Mouse (Mus musculus) thymus, adult 2 months (tissue): ENCODE data around the gene Bach2.

Experiments
- CTCF ChIP-seq: fragments of 200-500 bp; IDR thresholded peaks from 2 replicates; pipeline ENCODE4 v1.5.1; 2012; ENCODE audit warnings: mild to moderate bottlenecking, control low read depth, low read length, moderate library complexity, borderline replicate concordance; ENCODE audit not compliant: control insufficient read depth, poor library complexity, insufficient read depth; ENCODE audit errors: extremely low read depth
- POLR2A ChIP-seq: fragments of 200-500 bp; IDR thresholded peaks from 2 replicates; pipeline ENCODE4 v1.6.1; 2012; ENCODE audit warnings: mild to moderate bottlenecking, low read length, control low read depth, moderate library complexity; ENCODE audit not compliant: control insufficient read depth, poor library complexity, insufficient read depth; ENCODE audit errors: extremely low read depth

DNA sequence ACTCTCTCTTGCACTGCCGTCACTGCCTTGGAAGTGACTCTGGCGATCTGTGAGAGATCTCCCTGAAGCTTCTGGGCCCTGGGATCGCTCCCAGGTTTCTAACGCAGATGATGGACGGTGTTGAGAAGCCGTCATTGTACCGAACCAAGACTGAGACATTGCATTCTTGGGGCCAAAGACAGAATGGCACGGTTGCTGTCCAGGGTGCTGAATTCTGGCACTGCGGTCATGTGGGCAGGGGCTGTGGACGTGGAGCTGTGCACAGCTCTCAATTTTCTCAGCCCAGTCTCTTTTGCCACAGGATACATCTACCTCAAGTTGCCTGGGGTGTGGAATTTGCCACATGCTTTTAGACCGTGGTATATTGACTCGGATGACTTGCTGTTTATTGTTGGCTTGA lies 362.5 kb downstream of the Bach2 start:
- TF ChIP-seq POLR2A (no peak), CTCF (no peak)
